Mouse (Mus musculus) lung, postnatal 0 days (tissue): ENCODE measurements around the gene Fasn. TPM values are rescaled to one million over a fixed set of nuclear protein-coding genes. Genes with fewer than 3 reads are reported as not detected.

Experiments
- ATAC-seq: fragments of 200-750 bp; cut with Nextera tagmentation; 2 replicates; pipeline ENCODE4 v1.8.0; 2017; ENCODE audit warnings: moderate library complexity
- DNase-seq: peaks from one replicate; pipeline ENCODE4 v3.0.0-alpha.2; 2016; ENCODE audit warnings: low spot score
- H3K27ac ChIP-seq: fragments of 300-500 bp; sonication (generic); 2 replicates; pipeline ENCODE4 v1.5.1; 2014; ENCODE audit warnings: antibody characterized with exemption, mild to moderate bottlenecking, low read length, mixed read lengths
- H3K27me3 ChIP-seq: fragments of 300-500 bp; sonication (generic); replicated peaks from 2 replicates; pipeline ENCODE4 v1.6.1; 2014; ENCODE audit warnings: low read length, mixed read lengths; ENCODE audit not compliant: insufficient read depth
- H3K36me3 ChIP-seq: fragments of 300-500 bp; sonication (generic); 2 replicates; pipeline ENCODE4 v1.6.1; 2014; ENCODE audit warnings: low read length, mixed read lengths; ENCODE audit not compliant: insufficient read depth
- H3K4me1 ChIP-seq: fragments of 300-500 bp; sonication (generic); 2 replicates; pipeline ENCODE4 v1.6.1; 2014; ENCODE audit warnings: antibody characterized with exemption, low read depth, low read length, mixed read lengths; ENCODE audit not compliant: insufficient read depth
- H3K4me2 ChIP-seq: fragments of 300-500 bp; sonication (generic); replicated peaks from 2 replicates; pipeline ENCODE4 v1.6.1; 2014; ENCODE audit warnings: low read depth, mild to moderate bottlenecking, low read length, moderate library complexity, mixed read lengths
- H3K4me3 ChIP-seq: fragments of 300-500 bp; sonication (generic); 2 replicates; pipeline ENCODE4 v1.5.1; 2014; ENCODE audit warnings: low read depth, low read length
- H3K9ac ChIP-seq: fragments of 300-500 bp; sonication (generic); replicated peaks from 2 replicates; pipeline ENCODE4 v1.6.1; 2014; ENCODE audit warnings: low read depth, mild to moderate bottlenecking
- H3K9me3 ChIP-seq: fragments of 300-500 bp; sonication (generic); 2 replicates; pipeline ENCODE4 v1.6.1; 2016; ENCODE audit warnings: low read length, mixed read lengths
- CTCF ChIP-seq: IDR thresholded peaks from 2 replicates; pipeline ENCODE4 v1.5.1; 2016; ENCODE audit warnings: antibody characterized with exemption, mild to moderate bottlenecking
- EP300 ChIP-seq: IDR thresholded peaks from 2 replicates; pipeline ENCODE4 v1.6.1; 2016; ENCODE audit warnings: antibody characterized with exemption, mild to moderate bottlenecking, control low read depth
- WGBS: fragments of 180-500 bp; shearing (Covaris S2); extraction: QIAGEN DNeasy Blood & Tissue Kit; methylation state at CpG from one replicate; pipeline ENCODE4 v1.1.7; 2014; 5-methylcytosine and 5-hydroxymethylcytosine counted together
- polyA plus RNA-seq: library from polyadenylated mRNA; unstranded; fragments of >200 nt; fragmentation: Nextera tagmentation; extraction: Ambion mirVana; gene quantifications from 2 replicates; pipeline ENCODE4 v1.2.1, GENCODE M21; 2015

The Fasn gene
- polyA plus RNA-seq, 1 experiment from 2014 or later: 63.8 TPM

GRCm38 (mm10) chr11:120760236-120760635 lies 64.1 kb downstream of the Fasn start:
- WGBS: 83% methylated on average over 9 of the region's 9 CpGs
- no peak for DNase-seq
- no peak for TF ChIP-seq EP300
- TF ChIP-seq CTCF: no peak

More at GRCm38 (mm10) chr11:120760236-120760635, 64.1 kb downstream of the Fasn start:
- Histone ChIP-seq H3K4me2 (no peak overlapping the region), H3K9ac (no peak overlapping the region), H3K4me1 (0 out of 2 replicates have a peak, but pooled peaks cover 4% of the 10 kb centered on the region), H3K27ac (no peak overlapping the region), H3K4me3 (no peak overlapping the region), H3K27me3 (no peaks in the 10 kb centered on the region), H3K9me3 (no peaks in the 10 kb centered on the region), H3K36me3 (no peaks in the 10 kb centered on the region)
- no peak for ATAC-seq

Other genes with a start within 250 kb of the Fasn start
- 512 TPM in 2 replicates for gene Arhgdia, start 242.9 kb downstream of the Fasn start, polyA plus RNA-seq
- gene Alyref, start 226.2 kb downstream of the Fasn start, polyA plus RNA-seq: 149 and 150 TPM in 2 replicates
- gene Anapc11, start 226.1 kb downstream of the Fasn start, polyA plus RNA-seq: 138 and 151 TPM in 2 replicates
- gene Npb, start 216.1 kb downstream of the Fasn start, polyA plus RNA-seq: 2.5 and 2.9 TPM in 2 replicates
- gene Pcyt2, start 206.6 kb downstream of the Fasn start, polyA plus RNA-seq: 93.9 and 102 TPM in 2 replicates
- 45.3 and 46.0 TPM in 2 replicates for gene Sirt7, start 199.3 kb downstream of the Fasn start, polyA plus RNA-seq
- gene Mafg, start 190.9 kb downstream of the Fasn start, polyA plus RNA-seq: 25.9 and 28.3 TPM in 2 replicates
- 6.9 and 7.1 TPM in 2 replicates for gene Pycr1, start 180.8 kb downstream of the Fasn start, polyA plus RNA-seq
- 0.46 TPM in 1 of 2 replicates, not detected in the other for gene Myadml2, start 176.4 kb downstream of the Fasn start, polyA plus RNA-seq
- 8.5 and 10.2 TPM in 2 replicates for gene Notum, start 163.4 kb downstream of the Fasn start, polyA plus RNA-seq
- 114 and 129 TPM in 2 replicates for gene Aspscr1, start 151.6 kb downstream of the Fasn start, polyA plus RNA-seq
- gene Cenpx, start 110.8 kb downstream of the Fasn start, polyA plus RNA-seq: 102 and 112 TPM in 2 replicates
- 37.3 and 41.4 TPM in 2 replicates for gene Lrrc45, start 110.6 kb downstream of the Fasn start, polyA plus RNA-seq
- 56.0 and 61.9 TPM in 2 replicates for gene Rac3, start 103.1 kb downstream of the Fasn start, polyA plus RNA-seq
- 344 and 430 TPM in 2 replicates for gene Dcxr, start 97.3 kb downstream of the Fasn start, polyA plus RNA-seq
- gene Cbr2, start 92.4 kb downstream of the Fasn start, polyA plus RNA-seq: 4,475 and 4,528 TPM in 2 replicates
- 2.0 and 3.7 TPM in 2 replicates for gene Hmga1b, start 61.8 kb downstream of the Fasn start, polyA plus RNA-seq
- gene Rfng, start 40.3 kb downstream of the Fasn start, polyA plus RNA-seq: 22.5 and 26.4 TPM in 2 replicates
- 121 and 131 TPM in 2 replicates for gene Gps1, start 40.3 kb downstream of the Fasn start, polyA plus RNA-seq
- 40.5 and 43.1 TPM in 2 replicates for gene Dus1l, start 28.1 kb downstream of the Fasn start, polyA plus RNA-seq
- 3.4 and 3.7 TPM in 2 replicates for gene Ccdc57, start 108.3 kb upstream of the Fasn start, polyA plus RNA-seq
- gene Slc16a3, start 123.9 kb upstream of the Fasn start, polyA plus RNA-seq: 10.0 and 10.4 TPM in 2 replicates
- 83.7 and 84.4 TPM in 2 replicates for gene Csnk1d, start 166.8 kb upstream of the Fasn start, polyA plus RNA-seq
- gene Cd7, start 214.9 kb upstream of the Fasn start, polyA plus RNA-seq: 2.4 TPM in 2 replicates
- gene Sectm1b, start 239.0 kb upstream of the Fasn start, polyA plus RNA-seq: 0.24 and 0.31 TPM in 2 replicates